Mouse (Mus musculus): ENCODE results near the gene Igf2. TPM values are rescaled to one million over a fixed set of nuclear protein-coding genes. Genes with fewer than 3 reads are reported as not detected.

Igf2 gene
- polyA plus RNA-seq, 1 experiment from 2014 or later: 131 TPM

DNA sequence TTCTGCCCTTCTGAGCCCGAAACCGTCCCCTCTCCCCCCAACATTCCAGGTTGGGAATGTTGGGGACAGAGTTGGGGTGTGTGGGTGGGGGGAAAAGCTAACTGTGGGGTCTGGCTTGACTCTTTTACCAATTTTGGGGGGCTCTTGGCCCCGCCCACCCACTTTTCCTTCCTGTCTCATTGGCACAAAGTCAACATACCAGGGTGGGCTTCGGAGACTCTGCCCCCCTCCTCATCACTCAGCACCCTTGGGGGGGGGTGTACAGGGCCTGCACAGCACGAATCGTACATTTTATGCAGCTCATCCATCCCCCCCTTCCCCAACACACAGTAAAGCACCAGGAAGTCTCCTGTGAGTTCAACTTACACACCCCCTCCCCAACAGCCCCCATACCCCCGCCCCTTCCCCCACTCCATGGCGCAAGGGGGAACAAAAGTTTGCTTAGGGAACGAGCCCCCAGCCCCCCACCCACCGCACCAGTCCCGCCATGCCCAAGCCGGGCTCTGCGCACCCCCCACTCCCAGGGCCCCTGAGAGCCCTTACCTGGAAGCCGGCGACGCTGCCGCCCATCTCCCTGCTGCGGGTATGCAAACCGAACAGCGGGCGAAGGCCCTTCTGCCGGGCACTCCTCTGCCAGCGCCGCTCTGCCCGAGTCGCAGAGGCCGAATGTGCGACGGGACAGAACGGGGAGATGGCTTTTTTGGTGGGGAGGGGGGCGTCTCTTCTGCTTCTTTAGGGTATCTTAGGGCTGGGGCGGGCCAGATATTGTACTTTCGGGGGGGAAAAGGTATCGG, 8.6 kb downstream of the Igf2 start:
- Histone ChIP-seq H3K9me3 (ENCODE audit: low read length) (no peaks in the 10 kb centered on the region), H3K4me3 (ENCODE audit: low read depth, low read length) (peak overlapping the region; percentile 54), H3K27me3 (replicated peaks; ENCODE audit: insufficient read depth, low read length) (peaks cover 67% of the 10 kb centered on the region), H3K36me3 (ENCODE audit: insufficient read depth, low read length) (no peaks in the 10 kb centered on the region), H3K9ac (replicated peaks; ENCODE audit: low read depth) (0 out of 2 replicates have a peak overlapping the region, but pooled peaks have one; percentile 8), H3K27ac (ENCODE audit: low read length) (no peak overlapping the region), H3K4me1 (ENCODE audit: insufficient read depth, low read depth, low read length) (no peaks in the 10 kb centered on the region; the same call in 1 of the 2 replicates), H3K4me2 (replicated peaks; ENCODE audit: low read depth, low read length) (peak overlapping the region; percentile 78)
- DNase-seq (ENCODE audit: low spot score) (no peak), ATAC-seq (no peak)
- TF ChIP-seq EP300 (IDR thresholded peaks at IDR 0.05): no peak
- no peak for TF ChIP-seq CTCF (IDR thresholded peaks at IDR 0.05)
- 2% methylated on average over 33 of the region's 34 CpGs for WGBS

DNA sequence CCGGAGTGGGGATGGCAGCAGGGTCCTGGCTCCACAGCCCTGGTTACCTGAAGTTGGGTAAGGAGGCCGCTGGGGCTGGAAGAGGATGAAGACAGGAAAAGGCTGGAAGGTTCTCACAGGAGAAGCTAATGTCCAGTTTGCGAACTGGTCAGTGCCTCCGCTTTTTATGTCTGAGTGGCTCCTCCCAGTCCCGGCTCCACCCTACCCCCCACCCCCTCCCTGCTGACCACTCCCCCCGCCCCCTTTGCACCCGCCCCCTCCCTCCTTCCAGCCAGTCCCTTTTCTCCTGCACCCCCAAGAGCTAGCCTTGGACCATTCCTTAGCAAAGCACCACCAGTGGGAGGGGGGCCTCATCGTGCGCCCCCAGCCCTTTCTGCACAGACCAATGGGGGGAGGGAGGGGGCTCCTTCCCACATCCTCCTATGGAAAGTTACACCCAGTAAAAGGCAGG, 9.2 kb downstream of the Igf2 start:
- Histone ChIP-seq H3K9ac (replicated peaks; ENCODE audit: low read depth) (no peak overlapping the region), H3K36me3 (ENCODE audit: insufficient read depth, low read length) (no peaks in the 10 kb centered on the region), H3K4me2 (replicated peaks; ENCODE audit: low read depth, low read length) (peak overlapping the region; percentile 78), H3K27me3 (replicated peaks; ENCODE audit: insufficient read depth, low read length) (peaks cover 62% of the 10 kb centered on the region), H3K4me3 (ENCODE audit: low read depth, low read length) (peak overlapping the region; percentile 54; the same call in 1 of the 2 replicates), H3K4me1 (ENCODE audit: insufficient read depth, low read depth, low read length) (no peaks in the 10 kb centered on the region; the same call in 1 of the 2 replicates), H3K9me3 (ENCODE audit: low read length) (no peaks in the 10 kb centered on the region), H3K27ac (ENCODE audit: low read length) (no peak overlapping the region)
- TF ChIP-seq EP300 (IDR thresholded peaks at IDR 0.05): no peak
- TF ChIP-seq CTCF (IDR thresholded peaks at IDR 0.05): no peak
- WGBS: 11% methylated on average over 7 of the region's 9 CpGs
- ATAC-seq: 0 out of 2 replicates have a peak, but pooled peaks have one; percentile 7
- DNase-seq (ENCODE audit: low spot score): peak; percentile 52

DNA sequence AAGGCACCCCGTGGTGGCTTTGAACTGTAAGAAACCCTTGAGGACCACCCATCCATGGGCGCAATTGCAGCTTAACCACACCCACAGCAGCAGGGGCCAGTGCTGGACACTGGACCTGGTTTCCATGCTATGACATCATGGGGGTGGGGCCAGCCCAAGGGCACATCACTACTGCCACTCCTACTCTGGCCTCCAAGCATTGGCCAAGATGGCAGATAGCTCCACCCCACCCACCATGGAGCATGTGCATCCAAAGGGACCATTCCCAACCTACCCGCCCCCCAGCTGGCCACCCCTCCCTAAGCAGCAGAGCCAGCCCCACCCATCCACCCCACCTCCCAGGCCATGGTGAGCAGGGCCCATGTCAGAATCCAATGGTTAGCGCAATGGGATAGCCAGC, 10.6 kb downstream of the Igf2 start:
- no peak for ATAC-seq
- peak; percentile 18 for DNase-seq (ENCODE audit: low spot score)
- H3K27me3 ChIP-seq (replicated peaks; ENCODE audit: insufficient read depth, low read length): peaks cover 50% of the 10 kb centered on the region
- H3K27ac ChIP-seq (ENCODE audit: low read length): no peak overlapping the region
- H3K36me3 ChIP-seq (ENCODE audit: insufficient read depth, low read length): no peaks in the 10 kb centered on the region
- H3K4me2 ChIP-seq (replicated peaks; ENCODE audit: low read depth, low read length): no peak overlapping the region
- WGBS: 56% methylated on average over 4 of the region's 4 CpGs
- H3K9me3 ChIP-seq (ENCODE audit: low read length): no peaks in the 10 kb centered on the region
- H3K9ac ChIP-seq (replicated peaks; ENCODE audit: low read depth): no peak overlapping the region
- no peak overlapping the region for H3K4me3 ChIP-seq (ENCODE audit: low read depth, low read length)
- TF ChIP-seq CTCF (IDR thresholded peaks at IDR 0.05) (no peak), EP300 (IDR thresholded peaks at IDR 0.05) (no peak)
- no peaks in the 10 kb centered on the region; the same call in 1 of the 2 replicates for H3K4me1 ChIP-seq (ENCODE audit: insufficient read depth, low read depth, low read length)

DNA sequence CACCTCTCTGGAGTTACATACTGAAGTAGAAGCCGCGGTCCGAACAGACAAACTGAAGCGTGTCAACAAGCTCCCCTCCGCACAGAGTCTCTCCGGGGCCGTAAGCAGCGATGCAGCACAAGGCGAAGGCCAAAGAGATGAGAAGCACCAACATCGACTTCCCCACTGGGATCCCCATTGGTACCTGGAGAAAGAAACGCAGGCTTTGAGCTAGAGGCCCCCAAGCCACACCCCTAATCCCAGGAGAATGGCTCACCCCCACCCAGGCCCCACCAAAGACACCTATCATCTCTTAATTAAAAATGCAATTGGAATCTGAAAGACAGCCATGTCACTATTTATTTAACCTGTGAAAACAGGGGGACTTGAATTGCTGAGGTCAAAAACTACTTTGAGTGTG, 11.0 kb downstream of the Igf2 start:
- no peaks in the 10 kb centered on the region for H3K9me3 ChIP-seq (ENCODE audit: low read length)
- H3K4me1 ChIP-seq (ENCODE audit: insufficient read depth, low read depth, low read length): no peaks in the 10 kb centered on the region; the same call in 1 of the 2 replicates
- ATAC-seq: no peak
- no peak overlapping the region for H3K4me2 ChIP-seq (replicated peaks; ENCODE audit: low read depth, low read length)
- peaks cover 46% of the 10 kb centered on the region for H3K27me3 ChIP-seq (replicated peaks; ENCODE audit: insufficient read depth, low read length)
- H3K4me3 ChIP-seq (ENCODE audit: low read depth, low read length): no peak overlapping the region
- no peak overlapping the region for H3K9ac ChIP-seq (replicated peaks; ENCODE audit: low read depth)
- WGBS: 28% methylated on average over 11 of the region's 11 CpGs
- no peaks in the 10 kb centered on the region for H3K36me3 ChIP-seq (ENCODE audit: insufficient read depth, low read length)
- no peak overlapping the region for H3K27ac ChIP-seq (ENCODE audit: low read length)
- TF ChIP-seq EP300 (IDR thresholded peaks at IDR 0.05) (no peak), CTCF (IDR thresholded peaks at IDR 0.05) (no peak)
- no peak for DNase-seq (ENCODE audit: low spot score)

DNA sequence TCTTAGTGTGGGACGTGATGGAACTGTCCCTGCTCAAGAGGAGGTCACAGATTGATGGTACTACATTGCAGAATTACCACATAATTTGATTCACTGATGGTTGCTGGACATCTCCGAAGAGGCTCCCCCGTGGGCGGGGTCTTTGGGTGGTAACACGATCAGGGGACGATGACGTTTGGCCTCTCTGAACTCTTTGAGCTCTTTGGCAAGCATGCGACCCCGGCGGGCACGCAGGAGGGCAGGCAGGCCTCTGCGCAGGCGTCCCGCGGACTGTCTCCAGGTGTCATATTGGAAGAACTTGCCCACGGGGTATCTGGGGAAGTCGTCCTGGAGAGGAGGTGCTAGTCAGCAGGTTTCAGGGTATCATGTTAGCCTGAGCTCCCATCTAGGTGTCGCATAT, 12.9 kb downstream of the Igf2 start:
- WGBS: 40% methylated on average over 18 of the region's 18 CpGs
- ATAC-seq (no peak), DNase-seq (ENCODE audit: low spot score) (no peak)
- Histone ChIP-seq H3K4me3 (ENCODE audit: low read depth, low read length) (no peak overlapping the region), H3K4me1 (ENCODE audit: insufficient read depth, low read depth, low read length) (no peaks in the 10 kb centered on the region), H3K9ac (replicated peaks; ENCODE audit: low read depth) (no peak overlapping the region), H3K9me3 (ENCODE audit: low read length) (no peaks in the 10 kb centered on the region), H3K4me2 (replicated peaks; ENCODE audit: low read depth, low read length) (no peak overlapping the region), H3K27ac (ENCODE audit: low read length) (no peak overlapping the region), H3K27me3 (replicated peaks; ENCODE audit: insufficient read depth, low read length) (peaks cover 27% of the 10 kb centered on the region), H3K36me3 (ENCODE audit: insufficient read depth, low read length) (no peaks in the 10 kb centered on the region)
- TF ChIP-seq CTCF (IDR thresholded peaks at IDR 0.05) (no peak), EP300 (IDR thresholded peaks at IDR 0.05) (no peak)

DNA sequence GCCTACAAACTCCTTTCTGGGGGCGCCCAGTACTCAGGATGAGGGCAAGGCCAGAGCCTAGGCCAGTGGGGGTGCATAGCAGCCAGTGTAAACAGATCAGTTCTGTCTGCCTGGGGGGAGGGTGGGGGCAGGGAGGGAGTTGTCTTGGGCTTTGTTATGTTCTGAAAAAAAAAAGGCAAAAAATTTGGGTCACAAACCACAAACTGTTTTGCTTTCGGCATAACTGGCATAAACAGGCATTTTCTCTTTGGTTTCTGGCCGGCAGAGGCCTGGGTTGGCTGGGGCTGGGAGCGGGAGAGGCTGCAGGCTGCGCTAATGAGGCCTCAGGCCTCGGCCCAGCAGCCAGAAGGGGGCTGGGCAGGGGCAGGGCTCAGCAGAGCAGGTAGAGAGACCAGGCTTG, 19.9 kb downstream of the Igf2 start:
- Histone ChIP-seq H3K27ac (ENCODE audit: low read length) (no peak overlapping the region), H3K4me1 (ENCODE audit: insufficient read depth, low read depth, low read length) (no peaks in the 10 kb centered on the region; the same call in 1 of the 2 replicates), H3K9ac (replicated peaks; ENCODE audit: low read depth) (no peak overlapping the region), H3K4me2 (replicated peaks; ENCODE audit: low read depth, low read length) (no peak overlapping the region), H3K9me3 (ENCODE audit: low read length) (no peaks in the 10 kb centered on the region), H3K36me3 (ENCODE audit: insufficient read depth, low read length) (no peaks in the 10 kb centered on the region), H3K4me3 (ENCODE audit: low read depth, low read length) (no peak overlapping the region), H3K27me3 (replicated peaks; ENCODE audit: insufficient read depth, low read length) (no peaks in the 10 kb centered on the region)
- TF ChIP-seq CTCF (IDR thresholded peaks at IDR 0.05) (no peak), EP300 (IDR thresholded peaks at IDR 0.05) (no peak)
- no peak for DNase-seq (ENCODE audit: low spot score)
- WGBS: 46% methylated on average over 6 of the region's 6 CpGs
- no peak for ATAC-seq

Measured in lung, postnatal 0 days (tissue).